Mouse (Mus musculus) ovary, postnatal 14 days (tissue): ENCODE data around the gene Tmem222.

Experiments
- DNase-seq: peaks from one replicate; pipeline ENCODE4 v3.0.0; 2022; ENCODE audit warnings: low spot score

The Tmem222 gene

DNA sequence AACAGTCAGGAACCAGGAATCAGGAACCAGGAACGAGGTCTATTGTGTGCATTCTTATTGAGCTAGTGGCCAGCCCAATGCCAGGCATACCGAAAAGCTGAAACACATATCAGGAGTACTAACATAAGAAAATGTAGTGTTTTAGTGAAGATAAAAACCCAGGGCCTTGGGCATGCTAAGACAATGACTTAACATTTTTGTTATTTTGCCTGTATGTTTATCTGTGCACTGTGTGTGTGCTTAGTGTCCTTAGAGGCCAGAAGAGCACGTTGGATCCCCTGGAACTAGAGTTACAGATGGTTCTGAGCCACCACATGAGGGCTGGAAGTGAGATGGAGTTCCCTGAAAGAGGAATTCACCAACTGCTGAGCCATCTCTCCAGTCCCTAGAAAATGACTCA lies 7.7 kb upstream of the Tmem222 start:
- no peak for DNase-seq

DNA sequence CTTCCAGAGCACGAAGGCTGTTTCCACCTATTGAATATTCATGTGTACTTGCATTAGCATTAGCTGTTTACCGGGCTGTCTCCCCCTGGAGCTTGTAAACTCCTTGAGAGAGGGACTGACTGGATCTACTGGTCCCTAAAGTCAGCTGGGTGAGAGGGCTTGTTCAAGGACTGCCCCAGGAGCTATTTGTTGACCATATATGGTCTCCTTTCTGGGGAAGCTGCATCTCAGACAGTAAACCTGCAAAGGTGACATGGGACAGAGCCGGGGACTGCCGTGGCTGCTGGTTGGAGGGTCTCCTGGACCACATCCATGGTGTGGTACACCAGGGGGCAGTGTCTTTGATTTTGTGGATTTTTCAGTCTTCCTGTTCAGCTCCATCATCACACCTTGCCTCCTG lies 5.1 kb upstream of the Tmem222 start:
- no peak for DNase-seq

DNA sequence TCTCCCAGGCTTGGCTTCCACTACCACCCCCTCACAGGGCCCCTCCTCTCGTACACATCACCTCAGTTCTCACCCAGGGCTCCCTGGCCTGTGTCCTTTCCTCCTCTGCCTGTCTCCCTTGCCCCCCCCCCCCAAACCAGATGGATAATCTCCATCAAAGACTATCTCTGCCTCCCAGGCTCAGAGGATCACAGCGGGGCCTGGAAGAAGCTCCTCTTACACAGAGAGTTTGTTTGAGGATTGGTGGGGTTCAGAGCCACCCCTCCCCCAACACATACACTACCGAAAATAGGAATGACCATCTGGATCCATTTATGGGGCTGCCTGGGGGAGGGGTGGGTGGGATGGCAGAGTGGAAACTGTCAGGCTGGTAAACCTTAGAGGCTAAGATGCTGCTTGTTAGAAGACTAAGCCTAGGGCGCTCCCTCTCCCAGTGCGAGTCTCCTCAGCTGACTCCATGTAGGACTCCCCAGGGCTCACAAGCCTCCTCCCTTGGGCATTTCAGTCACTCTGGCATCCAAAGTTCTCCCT lies 4.4 kb upstream of the Tmem222 start:
- DNase-seq = no peak

DNA sequence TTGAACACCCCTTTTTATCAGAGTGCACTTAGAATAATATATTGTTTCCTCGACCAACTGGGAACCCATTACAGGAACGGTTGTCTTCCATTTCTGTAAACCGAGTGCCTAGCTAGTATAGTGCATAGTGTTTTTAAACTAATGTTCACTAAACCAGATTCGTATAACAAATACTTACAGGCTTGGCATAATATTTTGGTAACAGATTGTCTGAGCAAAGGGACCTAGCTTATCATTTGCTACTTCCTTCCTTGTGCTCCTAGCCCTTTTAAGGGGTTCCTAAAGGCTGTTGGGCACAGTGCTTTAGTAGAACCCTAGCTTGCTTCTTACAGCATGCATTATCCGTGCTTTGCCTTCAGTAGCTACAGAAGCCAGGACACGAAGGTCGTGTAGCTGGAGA lies 3.9 kb upstream of the Tmem222 start:
- no peak for DNase-seq

DNA sequence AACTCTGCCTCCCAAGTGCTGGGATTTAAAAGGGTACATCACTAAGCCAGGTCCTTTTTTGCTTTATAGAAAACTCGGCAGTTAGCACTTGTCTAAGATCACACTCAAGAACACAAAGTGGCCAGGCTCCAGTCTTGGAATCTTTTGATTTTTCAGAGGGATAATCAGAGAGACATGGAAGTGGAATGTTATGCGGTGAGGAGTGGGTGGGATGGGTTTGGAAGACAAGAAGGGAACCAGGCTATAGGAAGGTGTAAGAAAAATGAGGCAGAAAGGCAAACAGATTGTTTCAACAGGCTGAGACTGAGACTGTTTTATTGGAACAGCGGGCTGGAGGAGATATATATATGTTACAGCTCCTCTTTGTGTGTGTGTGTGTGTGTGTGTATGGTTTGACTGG lies 890 bp upstream of the Tmem222 start:
- no peak for DNase-seq

DNA sequence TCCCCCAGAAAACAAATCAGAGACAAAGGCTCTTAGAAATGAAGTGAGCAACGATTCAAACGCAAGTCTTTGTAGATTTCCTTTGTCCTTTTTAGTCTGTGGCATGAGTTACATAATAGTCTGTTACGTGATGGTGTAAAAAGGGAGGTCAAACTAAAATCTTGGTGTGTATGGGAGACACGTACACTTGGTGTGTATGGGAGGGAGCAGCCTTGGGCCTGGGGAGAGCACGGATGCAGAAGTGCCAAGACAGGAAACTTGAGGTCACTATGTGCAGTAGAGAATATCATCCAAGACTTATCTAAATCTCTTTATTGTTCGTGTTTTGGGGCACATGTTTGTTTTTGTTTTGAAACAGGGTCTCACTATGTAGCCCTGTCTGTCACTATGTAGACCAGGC lies 475 bp upstream of the Tmem222 start:
- no peak for DNase-seq

DNA sequence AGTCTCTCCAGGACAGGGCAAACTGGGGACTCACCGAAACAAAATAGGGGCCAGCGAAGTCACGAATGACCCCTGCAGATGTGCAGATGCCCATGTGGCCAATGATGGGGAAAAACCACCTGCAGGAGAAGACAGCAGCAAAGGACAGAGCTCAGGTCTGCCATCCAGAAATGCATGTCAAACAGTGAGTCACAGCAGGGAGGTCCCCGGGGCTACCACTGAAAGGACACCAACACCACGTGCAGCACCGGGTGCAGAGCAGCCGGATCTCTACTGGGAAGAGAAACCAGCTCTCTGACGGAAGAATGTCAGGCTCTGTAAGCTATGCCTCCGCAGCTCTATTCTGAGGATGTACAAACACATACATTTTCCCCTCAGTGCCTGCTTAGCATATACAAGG lies 6.7 kb downstream of the Tmem222 start:
- no peak for DNase-seq

DNA sequence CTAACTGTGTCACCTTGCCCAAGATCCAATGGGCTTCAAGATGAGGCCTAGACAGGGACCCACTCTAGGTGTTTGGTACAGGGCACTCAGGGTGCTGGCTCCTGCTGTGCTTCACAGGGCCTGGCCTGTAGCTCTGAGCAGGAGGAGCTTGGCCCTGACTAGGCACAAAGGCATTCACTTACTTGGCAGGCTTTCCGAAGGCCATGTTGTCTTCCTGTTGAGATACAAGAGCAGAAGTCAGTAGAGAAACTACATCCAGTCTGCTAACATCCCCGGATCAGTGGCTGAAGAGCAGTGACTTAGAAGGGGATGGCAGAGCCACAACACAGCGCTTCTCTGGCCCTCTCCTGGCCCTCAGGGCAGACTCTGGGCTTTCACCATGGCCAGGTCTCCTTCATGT lies 8.0 kb downstream of the Tmem222 start:
- no peak for DNase-seq

DNA sequence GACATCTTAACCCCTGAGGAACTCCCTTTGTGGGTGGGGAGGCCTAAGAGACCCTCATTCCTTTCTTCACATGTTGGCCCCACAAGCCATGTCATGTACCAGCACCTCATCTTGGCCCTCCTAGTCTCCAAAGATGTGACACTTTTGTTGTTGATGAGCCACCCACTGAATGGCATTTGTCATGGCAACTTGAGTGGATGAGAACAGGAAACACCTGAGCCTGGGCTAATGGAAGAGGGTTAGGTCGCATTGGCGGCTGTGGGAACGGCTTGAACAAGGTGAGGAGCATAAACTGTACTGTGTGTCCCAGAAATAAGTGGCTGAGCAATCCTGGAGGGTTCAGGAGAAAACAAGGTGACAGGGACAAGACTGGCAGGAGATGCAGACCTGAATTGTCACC lies 8.7 kb downstream of the Tmem222 start:
- no peak for DNase-seq

DNA sequence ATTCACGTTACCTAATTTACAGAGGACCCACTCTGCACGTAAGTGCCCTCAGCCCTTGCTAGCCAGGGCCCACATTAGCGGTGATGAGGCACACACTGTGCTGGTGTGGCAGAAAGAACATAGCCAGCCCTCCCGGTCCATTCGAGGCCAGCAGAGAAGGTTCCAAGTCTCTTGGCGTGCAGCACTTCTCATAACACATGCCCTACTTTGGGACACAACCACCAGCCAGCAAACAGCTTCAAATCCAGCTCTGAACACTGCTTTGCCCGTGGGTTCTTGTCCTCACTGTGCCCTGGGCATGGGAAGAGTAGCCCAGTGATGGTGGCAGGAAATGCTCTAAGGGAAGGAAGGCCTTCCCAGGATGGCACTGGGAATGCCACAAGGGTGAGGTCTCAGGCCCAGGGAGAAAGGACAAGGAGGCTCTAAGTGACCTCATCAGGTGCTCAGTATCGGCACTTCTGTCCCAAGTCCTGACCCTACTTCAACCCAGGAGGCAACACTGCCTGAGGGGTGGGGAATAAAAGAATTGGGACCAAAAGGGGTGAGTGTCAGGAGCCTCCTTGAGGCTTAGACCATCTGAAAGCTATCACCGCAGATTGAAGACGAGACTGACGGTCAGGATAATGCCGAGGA lies 11.2 kb downstream of the Tmem222 start:
- no peak for DNase-seq

DNA sequence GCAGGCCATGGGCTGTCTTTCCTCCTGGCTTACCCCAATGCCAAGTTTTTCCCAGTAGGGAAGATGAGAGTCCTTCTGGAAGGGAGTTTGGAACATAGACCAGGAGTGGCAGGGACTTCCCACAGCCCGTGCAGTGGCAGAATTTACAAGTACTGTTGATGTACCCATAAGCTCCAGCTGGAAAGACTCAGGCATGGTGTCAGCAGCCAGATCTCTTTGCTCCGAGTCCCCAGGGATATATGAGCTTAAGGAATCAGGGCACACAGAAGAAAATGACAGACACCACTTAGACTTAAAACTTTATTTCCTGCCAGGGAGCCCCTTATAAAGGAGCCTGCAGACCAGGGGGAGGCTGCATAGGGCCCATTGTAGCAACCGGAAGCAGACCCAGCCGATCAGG lies 11.8 kb downstream of the Tmem222 start:
- no peak for DNase-seq

DNA sequence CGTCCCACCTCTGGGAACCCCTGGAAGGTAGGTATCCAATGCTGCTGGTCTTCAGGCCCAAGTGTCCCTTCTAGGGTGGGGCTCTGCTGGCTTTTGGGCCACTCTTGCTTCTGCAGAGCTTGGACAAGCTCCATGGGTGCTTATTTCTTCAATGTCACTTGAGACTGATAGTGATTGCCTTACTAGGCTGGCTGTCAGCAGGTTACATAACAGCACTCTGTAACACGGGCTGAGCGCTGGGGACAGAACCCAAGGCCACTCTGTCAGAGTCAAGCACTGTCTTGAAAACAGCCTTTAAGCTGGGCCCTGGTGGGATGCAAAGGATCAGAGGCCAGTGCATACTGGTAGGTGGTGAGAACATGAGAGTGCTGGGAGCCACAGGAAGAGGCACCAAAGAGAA lies 12.3 kb downstream of the Tmem222 start:
- DNase-seq = no peak

DNA sequence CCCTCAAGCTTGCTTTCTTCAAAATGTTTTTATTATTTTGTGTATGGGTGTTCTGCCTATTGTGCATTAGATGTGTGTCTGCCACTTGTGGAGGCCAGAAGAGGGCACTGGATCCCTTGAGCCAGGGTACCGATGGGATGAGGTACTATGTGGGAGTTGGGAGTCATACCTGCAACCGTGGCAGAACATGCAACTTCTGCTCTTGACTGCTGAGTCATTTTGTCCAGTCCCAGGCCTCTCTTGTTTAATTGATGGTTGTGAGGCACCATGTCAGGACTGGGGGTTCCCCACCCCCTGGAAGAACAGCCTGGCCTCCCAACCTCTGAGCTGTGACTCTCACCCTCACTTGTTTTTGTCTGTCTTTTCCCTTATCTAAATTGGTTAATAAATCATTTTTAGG lies 13.0 kb downstream of the Tmem222 start:
- DNase-seq = no peak

DNA sequence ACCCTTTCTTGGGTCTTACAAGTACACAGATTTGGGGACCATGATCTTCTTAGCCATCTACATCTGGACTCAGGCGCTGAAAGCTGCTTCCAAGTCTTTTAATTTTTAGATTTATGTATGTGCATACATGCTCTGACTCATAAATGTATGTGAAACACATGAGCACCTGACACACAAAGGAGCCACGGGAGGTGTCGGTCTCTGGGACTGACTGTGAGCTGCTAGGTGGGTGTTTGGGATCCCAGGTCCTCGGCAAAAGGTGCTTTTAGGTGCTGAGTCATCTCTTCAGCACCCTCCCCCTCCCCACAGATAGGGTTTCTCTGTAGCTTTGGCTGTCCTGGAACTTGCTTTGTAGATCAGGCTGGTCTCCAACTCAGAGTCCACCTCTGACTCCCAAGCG lies 13.8 kb downstream of the Tmem222 start:
- DNase-seq = no peak

DNA sequence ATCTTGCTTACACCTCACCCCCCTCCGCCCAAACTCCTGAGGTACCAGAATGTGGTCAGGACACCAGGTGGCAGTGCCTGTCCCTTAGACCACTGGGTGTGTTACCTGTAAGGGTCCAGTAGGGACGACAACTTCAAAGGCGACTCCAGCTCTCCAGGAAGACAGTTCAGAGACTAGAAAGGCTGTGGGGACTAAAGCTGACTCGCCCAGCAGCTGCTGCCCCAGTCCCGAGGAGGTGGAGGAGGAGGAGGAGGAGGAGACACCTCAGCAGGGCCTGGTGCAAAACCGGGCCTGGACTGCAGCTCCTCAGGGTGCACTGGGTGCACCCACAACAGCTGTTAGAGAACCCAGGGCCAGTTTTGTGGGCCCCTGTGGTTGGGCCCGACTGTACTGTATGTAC lies 14.7 kb downstream of the Tmem222 start, which contains the start of gene Sytl1:
Sytl1 (minus strand) TSS at position 232 of the 400 bp plus-strand sequence.
- DNase-seq = no peak

DNA sequence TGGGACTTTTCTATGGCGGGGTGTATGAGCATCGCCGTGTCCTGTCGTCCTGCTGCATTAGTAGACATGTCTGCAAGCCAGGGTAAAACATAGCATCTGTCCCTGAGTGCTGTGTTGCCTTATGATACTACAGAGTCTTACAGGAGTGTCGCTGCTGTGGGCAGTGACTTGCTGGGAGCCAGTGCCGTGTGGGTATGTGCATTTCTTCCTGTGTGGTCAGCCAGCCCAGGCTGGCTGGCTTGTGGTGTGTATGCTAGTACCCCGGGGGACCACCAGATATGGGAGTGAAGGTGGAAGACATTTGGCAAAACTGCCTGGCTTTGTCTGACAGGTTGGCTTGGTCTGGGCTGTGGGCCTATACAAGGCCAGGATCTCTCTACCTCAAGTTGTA lies 15.2 kb downstream of the Tmem222 start:
- no peak for DNase-seq

DNA sequence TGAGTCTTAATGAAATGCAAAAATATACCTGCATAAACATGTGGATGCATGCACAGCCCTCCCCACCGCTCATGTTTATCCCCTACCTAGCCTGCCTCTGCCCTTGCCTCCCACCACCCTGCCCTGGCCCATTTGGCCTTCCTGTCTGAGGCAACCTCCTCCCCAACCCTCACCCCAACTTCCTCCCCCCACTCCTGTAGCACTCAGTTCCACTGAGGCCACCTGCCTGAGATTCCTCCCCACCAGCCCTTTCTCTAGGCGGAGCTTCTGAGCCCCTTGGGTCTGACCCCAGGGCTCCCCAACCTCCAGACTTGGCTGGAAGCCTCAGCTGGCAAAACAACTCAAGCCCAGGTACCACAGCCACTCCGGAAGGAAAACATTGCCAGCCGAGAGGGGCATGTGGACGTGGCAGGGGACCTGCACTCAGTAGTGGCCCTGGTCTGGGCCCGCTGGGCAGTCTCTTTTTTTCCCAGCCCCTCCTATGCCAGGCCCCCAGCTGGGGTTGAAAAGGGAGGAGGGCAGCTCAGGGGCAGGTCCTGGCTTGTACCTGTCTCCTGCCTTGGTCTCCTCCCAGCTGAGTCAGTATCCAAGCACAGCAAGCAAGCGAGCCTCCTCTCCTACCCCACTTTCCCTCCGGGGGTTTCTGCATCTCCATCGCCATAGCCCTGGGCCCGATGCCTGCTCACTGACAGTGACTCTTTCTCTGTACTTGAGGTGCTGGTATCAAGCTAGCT lies 15.8 kb downstream of the Tmem222 start:
- DNase-seq = no peak

DNA sequence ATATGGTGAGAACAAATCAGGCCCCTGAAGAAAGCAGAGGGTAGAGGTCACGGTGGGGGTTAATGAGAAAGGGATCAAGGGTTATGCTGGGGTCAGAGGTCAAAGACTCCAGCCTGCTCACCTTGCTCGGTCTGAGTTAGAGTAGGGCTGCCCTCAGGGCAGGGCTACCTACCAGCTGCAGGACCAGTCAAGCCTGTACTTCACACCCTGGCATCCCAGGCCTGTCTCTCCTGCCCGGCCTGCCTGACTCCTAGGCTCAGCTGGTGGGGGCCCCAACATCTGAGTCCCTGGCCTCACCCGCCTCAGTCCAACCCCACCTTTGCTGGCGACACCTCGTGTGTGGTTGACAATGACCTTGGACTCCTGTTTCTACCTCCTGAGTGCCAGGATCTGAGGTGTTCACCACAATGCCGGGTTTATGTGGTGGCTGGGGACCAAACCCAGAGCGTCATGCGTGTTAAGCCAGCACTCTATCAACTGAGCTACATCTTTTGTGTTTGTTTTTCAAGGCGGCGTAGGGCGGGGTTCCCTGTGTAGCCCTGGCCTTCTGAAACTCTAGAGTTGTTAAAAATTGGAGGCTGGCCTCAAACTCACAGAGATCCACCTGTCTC lies 19.7 kb downstream of the Tmem222 start:
- no peak for DNase-seq

DNA sequence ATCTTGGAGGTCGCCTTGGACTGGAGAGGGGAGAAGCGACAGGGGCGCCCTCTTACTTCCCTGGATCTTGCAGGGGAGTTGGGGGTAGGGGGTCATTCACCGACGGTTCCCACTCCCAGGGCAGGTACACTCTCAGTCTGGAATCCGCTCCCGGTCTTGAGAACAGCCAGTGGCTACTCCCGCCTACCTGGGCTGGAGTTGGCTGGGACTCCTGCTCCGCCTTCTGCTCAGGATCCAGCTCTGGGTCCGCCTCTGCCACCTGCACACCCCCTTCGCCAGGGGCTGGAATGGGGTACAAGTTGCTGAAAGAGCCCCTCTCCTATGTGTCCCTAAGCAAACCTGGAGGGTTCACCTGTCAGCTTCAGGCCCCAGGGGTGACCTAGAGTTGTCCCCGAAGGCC lies 20.4 kb downstream of the Tmem222 start:
- DNase-seq = no peak

DNA sequence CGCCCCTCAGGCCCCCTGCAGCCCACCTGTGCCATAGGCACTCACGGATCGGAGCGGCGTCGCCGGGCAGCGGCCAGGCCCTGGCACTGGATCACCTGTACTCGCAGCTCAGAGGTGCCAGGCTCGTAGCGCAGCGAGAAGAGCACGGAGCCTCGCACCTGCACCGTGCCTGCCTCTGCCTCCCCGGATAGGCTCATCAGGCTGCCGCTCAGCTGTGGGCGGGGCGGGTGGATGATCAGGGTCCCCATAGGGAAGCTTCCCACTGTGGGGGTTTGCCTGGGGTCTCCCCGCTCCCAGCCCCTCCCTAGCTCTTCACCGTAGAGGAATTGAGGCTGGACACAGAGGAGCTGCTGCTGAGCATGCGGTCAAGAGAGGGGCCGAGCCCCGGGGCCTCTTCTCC lies 20.8 kb downstream of the Tmem222 start:
- DNase-seq = no peak

DNA sequence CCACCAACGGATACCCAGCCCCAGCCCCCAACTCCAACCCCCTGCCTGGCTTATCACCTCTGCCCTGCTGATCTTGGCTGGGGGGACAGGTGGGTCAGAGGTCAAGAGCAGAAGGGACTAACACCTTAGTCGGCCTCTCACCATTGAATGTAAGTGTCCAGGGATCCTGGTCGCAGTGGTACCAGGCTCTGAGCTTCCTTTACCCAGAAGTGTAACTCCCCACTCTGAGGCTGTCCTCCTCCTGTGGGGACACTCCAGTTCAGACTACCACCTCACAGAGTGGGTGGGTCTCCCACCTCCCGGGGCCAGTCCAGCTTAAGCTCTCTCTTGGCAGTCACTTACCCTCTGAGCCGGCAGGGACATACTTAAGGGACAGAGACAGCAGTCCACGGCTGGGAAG lies 22.2 kb downstream of the Tmem222 start:
- DNase-seq = no peak

DNA sequence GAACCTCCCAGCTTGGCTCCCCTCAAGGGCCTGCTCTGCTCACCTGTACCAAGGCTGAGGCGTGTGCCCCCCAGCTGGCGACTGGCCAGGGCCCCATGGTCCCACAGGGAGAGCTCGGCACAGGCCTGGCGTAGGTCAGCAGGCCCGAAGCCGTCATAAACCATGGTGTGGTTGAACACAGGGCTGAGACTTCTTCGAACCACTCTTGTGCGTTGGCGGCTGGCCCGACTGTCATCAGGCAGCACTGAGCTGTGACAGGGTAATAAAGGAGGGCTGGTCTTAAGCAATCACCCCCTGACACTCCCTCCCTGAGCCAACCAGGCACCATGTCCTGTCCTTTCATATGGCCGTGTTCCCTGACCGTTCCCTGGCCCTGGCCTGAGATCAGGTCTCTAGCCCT lies 24.2 kb downstream of the Tmem222 start:
- no peak for DNase-seq

DNA sequence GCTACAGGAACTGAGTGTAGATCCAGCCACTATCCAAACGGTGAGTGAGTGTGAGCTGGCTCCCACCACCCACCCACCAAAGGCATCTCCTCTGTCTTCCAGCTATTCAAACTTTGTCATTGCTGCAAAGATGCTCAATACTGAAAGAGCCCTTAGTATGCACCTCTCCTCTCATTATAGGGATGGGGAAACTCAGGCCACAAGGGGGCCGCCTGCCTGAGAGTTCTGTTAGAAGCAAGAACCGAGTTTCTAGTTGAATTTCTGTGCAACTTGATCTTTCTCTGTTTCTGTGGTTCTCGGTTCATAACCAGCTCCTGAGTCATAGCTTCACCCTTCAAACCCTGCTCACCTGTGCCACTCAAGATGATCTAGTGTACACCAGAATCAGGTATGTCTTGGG lies 25.5 kb downstream of the Tmem222 start:
- no peak for DNase-seq
